ENCODE assay signal across 8 mouse cellular contexts in the genomic region with DNA sequence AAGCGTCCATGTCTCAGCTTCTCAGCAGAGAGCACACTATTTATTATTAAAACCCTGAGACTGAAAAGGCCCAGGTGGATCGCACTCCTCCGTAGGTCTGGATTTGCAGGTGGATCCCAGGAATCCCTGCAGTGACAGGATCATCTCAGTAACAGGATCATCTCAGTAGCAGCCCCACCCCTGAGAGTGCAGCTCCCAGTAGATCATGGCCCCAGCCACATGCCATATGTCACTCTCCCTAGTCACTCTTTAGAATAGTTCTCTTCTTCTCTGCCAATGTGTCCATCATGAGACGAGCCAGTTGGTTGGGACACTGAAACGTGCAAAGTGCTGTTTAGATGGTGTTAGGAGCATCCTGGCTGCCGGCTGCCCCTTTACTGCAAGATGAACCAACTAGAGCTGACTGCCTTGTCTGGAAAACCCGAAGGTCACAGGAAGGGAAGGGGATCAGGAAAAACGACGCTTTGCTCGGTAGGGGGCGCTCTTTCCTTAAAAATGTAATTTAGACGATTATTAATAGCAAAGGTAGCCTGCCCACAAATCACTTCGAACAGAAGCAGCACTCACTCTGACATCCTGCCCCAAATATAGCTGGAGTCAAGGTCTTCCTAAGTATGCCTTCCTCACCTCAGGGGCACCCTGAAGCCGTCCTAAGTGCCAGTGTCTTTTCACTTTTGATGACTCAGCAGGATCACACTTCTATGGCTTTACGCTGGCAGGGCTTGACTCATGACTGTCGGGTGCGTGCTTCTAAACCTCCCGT. TPM values are rescaled to one million over a fixed set of nuclear protein-coding genes. Genes with fewer than 3 reads are reported as not detected.
DNase-seq lines count a peak whose midpoint lies in the region; ATAC-seq and TF ChIP-seq lines count a peak whose summit lies in the region.

No protein-coding gene starts in this region.

- H3K36me3 ChIP-seq in embryonic facial prominence, embryonic 15.5 days = no peaks in the 10 kb centered on the region
- H3K36me3 ChIP-seq in heart, embryonic 11.5 days (ENCODE audit: control insufficient read depth, insufficient read depth, low read length) = no peaks in the 10 kb centered on the region
- no peaks in the 10 kb centered on the region for H3K36me3 ChIP-seq in limb, embryonic 14.5 days (ENCODE audit: control insufficient read depth, insufficient read depth, low read length)
- no peaks in the 10 kb centered on the region for H3K36me3 ChIP-seq in midbrain, embryonic 14.5 days (ENCODE audit: control insufficient read depth, insufficient read depth, low read length)

- peak; percentile 54; the same call in 1 of the 2 replicates for TF ChIP-seq CTCF in bone marrow, adult 2 months (IDR thresholded peaks at IDR 0.05; ENCODE audit: control insufficient read depth, insufficient read depth, low read length)

- no peak overlapping the region for H3K9ac ChIP-seq in embryonic facial prominence, embryonic 15.5 days
- H3K9ac ChIP-seq in heart, embryonic 11.5 days (ENCODE audit: low read depth, low read length) = no peak overlapping the region
- no peak overlapping the region for H3K9ac ChIP-seq in limb, embryonic 14.5 days (ENCODE audit: low read depth, low read length, severe bottlenecking)
- H3K9ac ChIP-seq in midbrain, embryonic 14.5 days (replicated peaks; ENCODE audit: low read length) = no peak overlapping the region

- WGBS in bone marrow, adult 2 months = 25% methylated on average over 18 of the region's 18 CpGs
- WGBS in embryonic facial prominence, embryonic 15.5 days = 27% methylated on average over 18 of the region's 18 CpGs
- WGBS in heart, embryonic 11.5 days (ENCODE audit: insufficient replicate concordance) = 29% methylated on average over 18 of the region's 18 CpGs
- 31% methylated on average over 18 of the region's 18 CpGs for WGBS in limb, embryonic 14.5 days
- 37% methylated on average over 18 of the region's 18 CpGs for WGBS in midbrain, embryonic 14.5 days

- peak; percentile 77 for DNase-seq in A20 (ENCODE audit: low read depth, low spot score)
- DNase-seq in kidney, adult 9 months = peak; percentile 93
- peak; percentile 96 for DNase-seq in limb, embryonic 14.5 days (ENCODE audit: low spot score)
- DNase-seq in midbrain, embryonic 14.5 days = peak; percentile 96
- DNase-seq in spleen, adult 18-20 months = peak; percentile 60 to 80

- no peak overlapping the region for H3K27ac ChIP-seq in bone marrow, adult 2 months (ENCODE audit: control insufficient read depth, insufficient read depth, low read depth, low read length, poor library complexity)
- peak overlapping the region; percentile 6; the same call in 1 of the 2 replicates for H3K27ac ChIP-seq in embryonic facial prominence, embryonic 15.5 days (replicated peaks)
- no peak overlapping the region for H3K27ac ChIP-seq in heart, embryonic 11.5 days (ENCODE audit: low read depth, low read length)
- H3K27ac ChIP-seq in limb, embryonic 14.5 days (replicated peaks; ENCODE audit: low read depth, low read length) = no peak overlapping the region
- no peak overlapping the region for H3K27ac ChIP-seq in midbrain, embryonic 14.5 days (replicated peaks; ENCODE audit: low read depth, low read length)

- no peak overlapping the region for H3K4me3 ChIP-seq in bone marrow, adult 2 months (replicated peaks; ENCODE audit: control insufficient read depth, low read depth, low read length)
- H3K4me3 ChIP-seq in embryonic facial prominence, embryonic 15.5 days (replicated peaks) = no peak overlapping the region
- peak overlapping the region; percentile 8 for H3K4me3 ChIP-seq in heart, embryonic 11.5 days (ENCODE audit: low read depth, low read length)
- no peak overlapping the region for H3K4me3 ChIP-seq in limb, embryonic 14.5 days (replicated peaks; ENCODE audit: low read length)
- H3K4me3 ChIP-seq in midbrain, embryonic 14.5 days (replicated peaks; ENCODE audit: low read depth, low read length) = no peak overlapping the region

- TF ChIP-seq POLR2A in bone marrow, adult 2 months (IDR thresholded peaks at IDR 0.05; ENCODE audit: borderline replicate concordance, control insufficient read depth, low read depth, low read length) = no peak
- no peak for TF ChIP-seq POLR2A in limb, embryonic 14.5 days (IDR thresholded peaks at IDR 0.05; ENCODE audit: borderline replicate concordance, extremely low read depth, insufficient read depth, insufficient read length)

- H3K27me3 ChIP-seq in embryonic facial prominence, embryonic 15.5 days = no peaks in the 10 kb centered on the region
- H3K27me3 ChIP-seq in heart, embryonic 11.5 days (ENCODE audit: control insufficient read depth, insufficient read depth, low read length) = no peaks in the 10 kb centered on the region
- H3K27me3 ChIP-seq in limb, embryonic 14.5 days (ENCODE audit: control insufficient read depth, insufficient read depth, low read length) = no peaks in the 10 kb centered on the region
- no peaks in the 10 kb centered on the region for H3K27me3 ChIP-seq in midbrain, embryonic 14.5 days (ENCODE audit: control insufficient read depth, insufficient read depth, low read length)

- no peak for ATAC-seq in embryonic facial prominence, embryonic 15.5 days (ENCODE audit: insufficient number of reproducible peaks, low FRiP score, low TSS enrichment, low read depth)
- ATAC-seq in heart, embryonic 11.5 days (replicated peaks; ENCODE audit: insufficient number of reproducible peaks, low FRiP score, low TSS enrichment) = no peak
- 0 out of 2 replicates have a peak, but pooled peaks have one; percentile 30 for ATAC-seq in limb, embryonic 14.5 days (ENCODE audit: low FRiP score, low read depth)
- peak; percentile 58; the same call in 1 of the 2 replicates for ATAC-seq in midbrain, embryonic 14.5 days (ENCODE audit: low FRiP score, low TSS enrichment)

- H3K9me3 ChIP-seq in embryonic facial prominence, embryonic 15.5 days (replicated peaks) = no peaks in the 10 kb centered on the region
- H3K9me3 ChIP-seq in heart, embryonic 11.5 days (replicated peaks; ENCODE audit: control insufficient read depth, low read length) = no peaks in the 10 kb centered on the region
- no peaks in the 10 kb centered on the region for H3K9me3 ChIP-seq in limb, embryonic 14.5 days (ENCODE audit: control insufficient read depth, low read length)
- no peaks in the 10 kb centered on the region for H3K9me3 ChIP-seq in midbrain, embryonic 14.5 days (ENCODE audit: control insufficient read depth, low read length)

- peak overlapping the region; percentile 21 for H3K4me2 ChIP-seq in embryonic facial prominence, embryonic 15.5 days (replicated peaks)
- H3K4me2 ChIP-seq in heart, embryonic 11.5 days = peak overlapping the region; percentile 60
- 0 out of 2 replicates have a peak overlapping the region, but pooled peaks have one; percentile 11 for H3K4me2 ChIP-seq in limb, embryonic 14.5 days (replicated peaks; ENCODE audit: low read depth, low read length, severe bottlenecking)
- no peak overlapping the region for H3K4me2 ChIP-seq in midbrain, embryonic 14.5 days (ENCODE audit: low read length)

- peaks cover 3% of the 10 kb centered on the region; the same call in 1 of the 2 replicates for H3K4me1 ChIP-seq in bone marrow, adult 2 months (ENCODE audit: control insufficient read depth, insufficient read depth, low read length)
- H3K4me1 ChIP-seq in embryonic facial prominence, embryonic 15.5 days = peaks cover 55% of the 10 kb centered on the region
- H3K4me1 ChIP-seq in heart, embryonic 11.5 days (ENCODE audit: control insufficient read depth, insufficient read depth, low read length) = peaks cover 49% of the 10 kb centered on the region
- peaks cover 32% of the 10 kb centered on the region for H3K4me1 ChIP-seq in limb, embryonic 14.5 days (ENCODE audit: control insufficient read depth, insufficient read depth, low read length)
- H3K4me1 ChIP-seq in midbrain, embryonic 14.5 days (ENCODE audit: control insufficient read depth, insufficient read depth, low read length) = peaks cover 22% of the 10 kb centered on the region

RNA-seq across cellular contexts. Expression of gene Map3k1, which starts 20.8 kb away (rescaled TPM):
- polyA plus RNA-seq in bone marrow, adult 2 months (2011; ENCODE audit: insufficient read depth, insufficient read length, low replicate concordance, missing spikeins) = 21.4 and 30.7 TPM in 2 replicates
- 16.3 and 18.0 TPM in 2 replicates for polyA plus RNA-seq in embryonic facial prominence, embryonic 15.5 days (2015; fragmentation: Nextera tagmentation; extraction: Ambion mirVana)
- polyA plus RNA-seq in heart, embryonic 11.5 days (2014; fragmentation: Nextera tagmentation; extraction: Ambion mirVana) = 15.8 and 19.3 TPM in 2 replicates
- polyA plus RNA-seq in limb, embryonic 14.5 days (2012; rRNA removed) = 11.4 and 12.5 TPM in 2 replicates
- polyA plus RNA-seq in limb, embryonic 14.5 days (2014; fragmentation: Nextera tagmentation; extraction: Ambion mirVana) = 15.5 and 15.8 TPM in 2 replicates
- polyA plus RNA-seq in midbrain, embryonic 14.5 days (2014; fragmentation: Nextera tagmentation; extraction: Ambion mirVana) = 13.4 and 15.6 TPM in 2 replicates

Comparison
In these comparisons a context has a peak if more than half of its experiments do, and no peak if none do; other contexts are left out.
1. ATAC-seq: peak in limb, embryonic 14.5 days (single experiment) and midbrain, embryonic 14.5 days (single experiment); none in embryonic facial prominence, embryonic 15.5 days (single experiment) and heart, embryonic 11.5 days (single experiment).
2. Peak in every context shown above with its lines, with median percentiles within 50 percentile points of each other: DNase-seq.